Mouse (Mus musculus) frontal cortex, adult 2 months (tissue): ENCODE measurements at regions not wholly inside any gene's neighbourhood (a gene's known extent, or its start where the extent isn't known, plus 50 kb on each side); places are given as distances from the start of the nearest gene placed in this dataset.

Source experiments
- DNase-seq, 2 experiments: peaks; one replicate each; pipeline ENCODE4 v3.0.0; 2022; ENCODE audit warnings: low spot score in 1 of 2; ENCODE audit errors: extremely low spot score in 1 of 2

- no peak for DNase-seq
Observed at GRCm38 (mm10) chr10:51284538-51284937, 195.9 kb upstream of the Gm49339 start.

GRCm38 (mm10) chr10:51287852-51288251 is 192.6 kb upstream of the Gm49339 start:
- no peak for DNase-seq

- peak in 1 of 2 experiments; percentile 22 for DNase-seq
Observed at GRCm38 (mm10) chr10:51291412-51292207, 188.8 kb upstream of the Gm49339 start.

- no peak for DNase-seq
Observed at GRCm38 (mm10) chr10:51312814-51313213, 167.6 kb upstream of the Gm49339 start.

- no peak for DNase-seq
Observed at GRCm38 (mm10) chr10:51320207-51320606, 160.2 kb upstream of the Gm49339 start.

GRCm38 (mm10) chr10:51328772-51329171 is 151.6 kb upstream of the Gm49339 start:
- DNase-seq, result no peak

GRCm38 (mm10) chr10:51329386-51329785 is 151.0 kb upstream of the Gm49339 start:
- DNase-seq, result no peak
